In the genomic region with DNA sequence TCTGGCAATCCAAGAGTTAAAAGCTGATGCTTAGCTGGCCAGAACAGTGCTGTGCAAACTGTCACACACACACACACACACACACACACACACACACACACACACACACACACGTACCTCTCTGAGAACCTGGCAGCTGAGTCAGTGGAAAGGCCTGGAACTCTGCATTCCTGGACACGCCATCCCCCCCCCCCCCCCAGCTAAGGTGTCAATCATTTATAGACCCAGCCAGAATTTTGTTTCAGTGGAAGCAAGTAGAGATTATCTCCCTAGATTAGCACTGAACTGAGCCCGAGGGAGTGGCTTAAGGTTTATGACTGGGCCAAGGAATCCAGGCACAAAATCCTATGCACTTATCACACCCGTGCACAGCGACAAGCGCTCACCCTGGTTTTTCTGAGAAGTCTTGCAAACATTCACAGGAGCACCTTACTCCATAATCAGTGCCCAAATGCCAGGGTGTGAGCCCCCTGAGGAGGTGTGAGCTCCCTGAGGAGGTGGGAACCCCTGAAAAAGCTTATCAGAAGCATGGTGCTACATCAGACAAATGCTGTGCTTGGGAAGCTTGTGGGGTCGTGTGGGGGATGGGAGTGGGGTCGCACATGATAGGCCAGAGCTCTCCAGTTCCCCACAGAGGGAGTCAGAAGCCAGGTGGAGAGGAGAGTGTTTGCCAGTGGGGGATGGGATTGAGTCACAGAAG, we compare ENCODE assay signal across 9 mouse cellular contexts. TPM values are rescaled to one million over a fixed set of nuclear protein-coding genes. Genes with fewer than 3 reads are reported as not detected.
A peak's percentile ranks its signal among the peaks of the same experiment; 100 is the strongest.
DNase-seq lines count a peak whose midpoint lies in the region; ATAC-seq and TF ChIP-seq lines count a peak whose summit lies in the region.
"Had no signal": no experiment of that assay in that cellular context is flagged by ENCODE, and none has a peak within 500 bp of the region (broad histone marks: within the 10 kb centered on the region; RNA-seq: fewer than 3 reads in every experiment).

No protein-coding gene starts in this region.

- H3K4me2 ChIP-seq in heart, embryonic 14.5 days (ENCODE audit: low read length) = no peak overlapping the region
- no peak overlapping the region for H3K4me2 ChIP-seq in forebrain, embryonic 15.5 days (replicated peaks)

- H3K27ac ChIP-seq in heart, embryonic 14.5 days (replicated peaks in 1 of 2; ENCODE audit: control insufficient read depth in 1 of 2, insufficient read depth in 1 of 2, low read depth in 2 of 2, low read length in 2 of 2) = no peak overlapping the region
- no peak overlapping the region for H3K27ac ChIP-seq in forebrain, embryonic 15.5 days (replicated peaks)
- no peak overlapping the region for H3K27ac ChIP-seq in layer of hippocampus, adult 2 months
- H3K27ac ChIP-seq: heart, adult 2 months had no signal

- WGBS in heart, embryonic 14.5 days = 2% methylated on average over 8 of the region's 8 CpGs
- 37% methylated on average over 7 of the region's 8 CpGs for WGBS in forebrain, embryonic 15.5 days

- no peaks in the 10 kb centered on the region for H3K36me3 ChIP-seq in heart, embryonic 14.5 days (ENCODE audit: control insufficient read depth, insufficient read depth, low read length)
- no peaks in the 10 kb centered on the region for H3K36me3 ChIP-seq in forebrain, embryonic 15.5 days

- DNase-seq in heart, adult 11 months = no peak
- peak; percentile 23 for DNase-seq in MEL-GATA-1-ER (ENCODE audit: extremely low read depth, low read depth)
- DNase-seq in kidney, adult 8-10 months = peak; percentile 35 to 38
- peak; percentile 47 for DNase-seq in lung, postnatal 10 days
- DNase-seq in layer of hippocampus, adult 2 months (ENCODE audit: low spot score in 2 of 2) = no peak
- no peak for DNase-seq in thymus, postnatal 36 days
- DNase-seq: heart, adult 2 months had no signal

- TF ChIP-seq CTCF in layer of hippocampus, adult 2 months (conservative IDR thresholded peaks at IDR 0.05) = no peak

- ATAC-seq in heart, embryonic 14.5 days (ENCODE audit: insufficient number of reproducible peaks, insufficient read depth, low FRiP score, low read depth) = no peak
- no peak for ATAC-seq in forebrain, embryonic 15.5 days (replicated peaks)

- no peaks in the 10 kb centered on the region for H3K9me3 ChIP-seq in heart, embryonic 14.5 days (ENCODE audit: control insufficient read depth, low read length)
- no peaks in the 10 kb centered on the region for H3K9me3 ChIP-seq in forebrain, embryonic 15.5 days

- peak overlapping the region; percentile 10; the same call in 1 of the 2 replicates for H3K9ac ChIP-seq in heart, embryonic 14.5 days (ENCODE audit: low read length)
- H3K9ac ChIP-seq in forebrain, embryonic 15.5 days (replicated peaks) = no peak overlapping the region

- H3K4me1 ChIP-seq in heart, embryonic 14.5 days (ENCODE audit: control insufficient read depth in 2 of 2, insufficient read depth in 2 of 2, low read length in 2 of 2) = peaks cover 11 to 15% of the 10 kb centered on the region in 2 experiments
- no peaks in the 10 kb centered on the region for H3K4me1 ChIP-seq in forebrain, embryonic 15.5 days

- no peak overlapping the region for H3K4me3 ChIP-seq in heart, embryonic 14.5 days (ENCODE audit: control insufficient read depth in 1 of 2, insufficient read depth in 1 of 2, low read depth in 1 of 2, low read length in 2 of 2)
- H3K4me3 ChIP-seq in forebrain, embryonic 15.5 days = no peak overlapping the region
- H3K4me3 ChIP-seq in layer of hippocampus, adult 2 months = no peak overlapping the region
- H3K4me3 ChIP-seq: heart, adult 2 months had no signal

- peaks cover 6% of the 10 kb centered on the region; the same call in 1 of the 2 replicates for H3K27me3 ChIP-seq in heart, embryonic 14.5 days (ENCODE audit: control insufficient read depth, insufficient read depth, low read length)
- no peaks in the 10 kb centered on the region for H3K27me3 ChIP-seq in forebrain, embryonic 15.5 days

RNA-seq across cellular contexts. Expression of a gene that starts 9.2 kb away (rescaled TPM):
- polyA plus RNA-seq in heart, embryonic 14.5 days (2014; fragmentation: Nextera tagmentation; extraction: Ambion mirVana) = 0.18 and 0.27 TPM in 2 replicates
- polyA plus RNA-seq in forebrain, embryonic 15.5 days (2015; fragmentation: Nextera tagmentation; extraction: Ambion mirVana) = 0.24 and 0.36 TPM in 2 replicates
- 1 to 10 TPM; 3.1 to 3.2 TPM for total RNA-seq in layer of hippocampus, adult 2 months (2021)
- total RNA-seq: heart, adult 2 months had no signal
- polyA plus RNA-seq: heart, adult 2 months had no signal

RNA-seq across cellular contexts. Expression of a gene that starts 33.3 kb away (rescaled TPM):
- 112 and 132 TPM in 2 replicates for polyA plus RNA-seq in heart, embryonic 14.5 days (2014; fragmentation: Nextera tagmentation; extraction: Ambion mirVana)
- polyA plus RNA-seq in forebrain, embryonic 15.5 days (2015; fragmentation: Nextera tagmentation; extraction: Ambion mirVana) = 78.9 and 86.2 TPM in 2 replicates
- total RNA-seq in layer of hippocampus, adult 2 months (2021) = 100 to 1,000 TPM; 292 to 307 TPM

RNA-seq across cellular contexts. Expression of a gene that starts 36.2 kb away (rescaled TPM):
- 0.49 and 0.89 TPM in 2 replicates for polyA plus RNA-seq in heart, embryonic 14.5 days (2014; fragmentation: Nextera tagmentation; extraction: Ambion mirVana)
- 1.0 and 1.1 TPM in 2 replicates for polyA plus RNA-seq in forebrain, embryonic 15.5 days (2015; fragmentation: Nextera tagmentation; extraction: Ambion mirVana)
- total RNA-seq in layer of hippocampus, adult 2 months (2021) = 1 to 10 TPM; 1.1 to 1.4 TPM

RNA-seq across cellular contexts. Expression of a gene that starts 36.5 kb away (rescaled TPM):
- polyA plus RNA-seq in heart, embryonic 14.5 days (2014; fragmentation: Nextera tagmentation; extraction: Ambion mirVana) = 29.2 and 29.5 TPM in 2 replicates
- 21.3 and 23.5 TPM in 2 replicates for polyA plus RNA-seq in forebrain, embryonic 15.5 days (2015; fragmentation: Nextera tagmentation; extraction: Ambion mirVana)
- total RNA-seq in layer of hippocampus, adult 2 months (2021) = 10 to 100 TPM; 24.0 to 26.9 TPM

Comparison
In these comparisons a context has a peak if more than half of its experiments do, and no peak if none do; other contexts are left out.
1. DNase-seq: peak in MEL-GATA-1-ER (single experiment), kidney, adult 8-10 months (2 of 2) and lung, postnatal 10 days (single experiment); none in heart, adult 11 months (single experiment), layer of hippocampus, adult 2 months (0 of 2) and thymus, postnatal 36 days (0 of 2).